Mouse (Mus musculus) kidney, postnatal 10 days (tissue): ENCODE measurements around the gene Hivep2.

Experiments used
- DNase-seq: peaks from one replicate; pipeline ENCODE4 v3.0.0; 2021; ENCODE audit warnings: mixed read lengths

Gene Hivep2

DNA sequence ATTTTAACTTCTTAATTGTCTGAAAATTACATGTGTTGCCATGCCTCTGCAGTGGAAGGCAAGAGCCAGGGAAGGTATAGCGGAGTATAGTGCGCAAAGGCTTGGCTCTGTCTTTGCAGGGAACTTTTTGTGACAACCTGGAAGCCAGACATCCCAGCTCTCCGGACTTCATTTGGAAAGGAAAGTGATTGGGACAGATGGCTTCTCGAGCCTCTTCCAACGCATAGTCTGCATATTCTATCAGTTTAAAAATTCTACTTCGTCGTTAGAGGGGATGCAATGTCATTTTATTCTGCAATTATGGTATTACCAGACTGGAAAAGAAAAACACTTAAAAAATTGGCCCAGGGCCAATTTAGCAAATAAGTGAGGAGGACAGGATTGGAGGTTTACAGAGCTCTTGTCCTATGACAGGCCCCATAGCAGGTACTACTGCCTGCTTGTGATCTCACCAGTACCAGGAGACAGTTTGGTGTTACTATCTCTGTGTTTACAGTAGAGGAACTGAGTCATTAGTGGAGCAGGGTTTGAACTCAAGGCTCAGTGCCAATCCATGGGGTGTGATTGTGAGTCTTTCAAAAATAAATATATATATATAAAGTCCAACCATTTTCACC lies 7.8 kb downstream of the Hivep2 start:
- no peak for DNase-seq

- DNase-seq = no peak
These were observed 8.6 kb downstream of the Hivep2 start for GRCm38 (mm10) chr10:13974472-13974871.

DNA sequence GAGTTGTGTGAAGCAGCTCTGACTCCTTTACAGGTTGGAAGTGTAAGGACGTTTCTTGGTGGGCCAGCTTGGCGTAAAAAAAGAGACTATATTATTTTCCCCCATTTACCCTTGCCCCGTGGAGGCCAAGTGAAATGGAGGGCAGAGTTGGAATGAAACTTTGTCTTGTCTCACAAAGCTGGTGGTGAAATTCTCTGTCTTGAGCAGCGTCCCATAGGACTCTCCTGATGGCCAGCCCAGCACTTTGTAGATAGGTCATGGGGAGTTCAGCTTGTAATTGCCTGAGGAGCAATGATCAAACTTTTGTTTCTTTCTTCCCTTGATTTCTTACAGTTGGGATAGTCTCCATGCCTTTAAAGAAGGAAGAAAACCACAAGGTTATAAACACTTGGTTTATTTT lies 10.0 kb downstream of the Hivep2 start:
- DNase-seq = no peak

- DNase-seq = no peak
These were observed 10.4 kb downstream of the Hivep2 start for GRCm38 (mm10) chr10:13976267-13976666.

DNA sequence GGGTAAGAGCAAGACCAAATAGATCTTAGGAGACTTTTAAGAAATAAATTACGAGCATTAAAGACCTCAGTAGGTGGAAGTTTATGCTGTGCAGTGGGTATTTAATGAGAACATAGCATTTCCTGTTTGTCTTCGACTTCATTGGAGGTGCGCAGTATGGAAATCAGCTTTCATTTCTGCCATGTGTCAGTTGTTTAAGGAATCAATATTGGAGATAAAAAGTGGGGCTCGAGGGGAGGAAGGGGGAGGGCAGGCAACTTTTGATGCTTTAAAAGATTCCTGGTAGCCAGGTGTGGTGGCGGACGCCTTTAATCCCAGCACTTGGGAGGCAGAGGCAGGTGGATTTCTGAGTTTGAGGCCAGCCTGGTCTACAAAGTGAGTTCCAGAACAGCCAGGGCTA lies 16.4 kb downstream of the Hivep2 start:
- no peak for DNase-seq

DNA sequence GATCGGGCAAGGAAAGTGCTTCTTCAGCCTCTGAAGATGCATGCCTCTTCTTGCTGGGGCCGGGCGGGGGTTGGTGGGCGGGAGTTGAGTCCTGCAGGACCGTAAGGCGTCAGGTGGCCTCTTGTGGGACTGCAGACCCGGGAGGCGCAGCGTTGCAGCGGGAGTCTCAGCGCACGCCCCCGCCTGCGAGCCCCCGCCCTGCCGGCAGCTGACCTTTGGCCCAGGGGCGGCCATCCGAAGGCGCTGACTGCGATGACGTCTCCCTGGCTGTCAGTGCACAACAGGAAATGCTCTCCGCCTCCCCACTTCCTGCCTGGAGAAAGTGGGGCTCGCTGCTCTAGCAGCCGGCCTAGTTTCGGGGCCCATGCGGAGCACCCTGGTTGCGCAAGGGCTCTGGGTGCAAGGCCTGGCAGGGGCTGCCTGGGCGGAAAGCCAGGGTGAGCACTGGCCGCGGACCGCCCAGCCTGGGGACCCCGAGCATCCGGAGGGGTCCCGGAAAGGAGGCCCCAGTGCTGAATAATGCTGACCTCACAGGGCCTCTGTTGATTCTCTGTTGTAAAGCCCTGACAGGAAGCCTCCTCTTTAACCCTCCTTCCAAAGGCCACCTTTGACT lies 17.0 kb downstream of the Hivep2 start:
- peak; percentile 90 for DNase-seq

- peak; percentile 45 for DNase-seq
These were observed 17.8 kb downstream of the Hivep2 start for GRCm38 (mm10) chr10:13983631-13984030.

DNA sequence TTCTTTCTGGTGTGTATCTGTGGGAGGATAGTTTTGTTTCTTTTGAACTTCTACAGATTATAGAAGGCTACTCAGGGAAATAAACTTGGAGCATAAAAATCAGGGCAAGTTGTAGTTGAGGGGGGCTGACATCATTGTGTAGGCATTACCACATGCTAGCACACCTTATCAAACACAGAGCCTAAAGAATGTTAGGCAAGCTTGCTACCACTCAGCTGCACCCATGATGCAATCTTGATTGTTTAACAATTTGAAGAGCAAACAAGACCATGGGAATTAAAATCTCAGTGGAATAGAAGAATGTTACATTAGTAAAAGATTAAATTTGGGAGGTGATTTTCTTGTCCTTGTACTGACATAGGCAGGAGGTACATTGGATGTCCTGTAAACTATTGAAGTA lies 18.4 kb downstream of the Hivep2 start:
- no peak for DNase-seq

DNA sequence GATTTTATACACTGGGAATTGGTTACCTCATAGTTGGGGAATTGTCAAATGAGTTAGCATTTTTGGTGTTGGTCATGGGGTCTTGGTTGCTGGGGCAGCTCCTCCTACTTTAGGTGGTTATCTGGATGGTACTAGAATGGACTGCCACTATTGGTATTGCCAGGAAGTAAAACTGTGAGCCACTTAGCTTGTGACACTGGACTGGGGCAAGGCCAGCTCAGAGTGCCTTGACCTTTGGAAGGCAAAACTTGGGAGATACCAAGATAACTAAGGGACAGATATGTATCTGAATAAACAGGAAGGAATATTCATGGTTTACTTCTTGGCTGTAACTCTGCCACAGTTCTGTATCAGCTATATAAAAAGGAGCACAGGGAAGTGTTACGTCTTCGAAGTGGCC lies 20.7 kb downstream of the Hivep2 start:
- DNase-seq = no peak

GRCm38 (mm10) chr10:13987336-13987735 lies 21.5 kb downstream of the Hivep2 start:
- DNase-seq = no peak

DNA sequence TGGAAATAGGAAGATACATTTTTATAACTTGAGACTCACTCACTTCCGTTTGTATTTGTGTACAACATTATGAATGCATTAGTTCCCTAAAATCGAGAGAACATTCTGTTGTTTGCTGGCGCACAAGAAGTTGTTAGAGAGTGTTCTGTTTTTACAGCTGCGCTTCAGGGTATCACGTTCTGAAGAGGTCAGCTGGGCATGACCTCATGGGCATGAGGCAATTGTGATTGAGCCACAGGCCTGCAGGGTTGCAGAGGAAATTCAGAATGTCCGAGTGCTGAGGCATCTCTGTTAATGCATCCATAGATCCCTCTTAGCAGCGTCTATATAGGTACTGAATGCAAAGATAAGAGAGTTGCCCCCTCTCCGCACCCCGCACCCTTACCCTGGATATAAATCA lies 22.4 kb downstream of the Hivep2 start:
- peak; percentile 12 for DNase-seq

- no peak for DNase-seq
These were observed 22.9 kb downstream of the Hivep2 start for GRCm38 (mm10) chr10:13988757-13989156.

GRCm38 (mm10) chr10:13990842-13991241 lies 25.0 kb downstream of the Hivep2 start:
- DNase-seq = no peak

DNA sequence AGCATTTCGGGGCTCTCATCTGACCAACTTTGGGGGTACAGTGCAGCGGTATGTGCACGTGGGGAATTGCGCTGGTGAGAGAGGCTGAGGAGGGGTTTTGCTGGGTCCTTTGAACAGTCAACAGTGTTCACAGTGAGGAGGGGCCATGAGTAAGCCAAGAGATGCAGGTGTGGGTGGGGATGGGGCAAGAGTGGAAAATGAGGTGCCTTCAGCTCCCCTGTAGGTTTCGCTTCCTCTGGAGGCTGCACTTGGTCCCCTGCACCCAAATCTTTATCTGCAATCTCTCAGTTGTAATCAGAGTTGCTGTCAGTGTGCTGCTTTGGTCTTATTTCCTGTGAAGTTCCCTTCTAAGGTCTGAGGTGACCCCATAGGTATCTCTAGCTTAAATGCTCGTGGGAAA lies 27.5 kb downstream of the Hivep2 start:
- DNase-seq = no peak

DNA sequence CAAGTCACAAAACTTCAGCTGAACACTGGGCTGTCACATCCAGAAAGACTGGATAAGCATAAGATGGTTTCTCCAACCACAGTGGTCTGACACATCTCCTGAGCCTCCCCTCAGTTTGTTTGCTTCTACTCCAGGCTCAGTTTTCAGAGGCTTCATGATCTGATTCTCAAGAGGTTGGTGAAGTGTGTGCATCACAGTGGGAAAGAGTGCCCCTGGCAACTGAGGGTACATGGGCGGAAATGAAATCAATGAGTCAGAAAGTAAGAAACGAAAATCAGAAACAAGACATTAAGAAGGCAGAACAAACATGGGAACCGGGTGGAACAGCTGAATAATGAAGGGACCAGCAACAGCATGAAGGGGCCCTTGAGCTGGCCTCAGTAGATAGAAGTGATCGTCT lies 31.5 kb downstream of the Hivep2 start:
- no peak for DNase-seq

- no peak for DNase-seq
These were observed 39.1 kb downstream of the Hivep2 start for GRCm38 (mm10) chr10:14004769-14005517.

DNA sequence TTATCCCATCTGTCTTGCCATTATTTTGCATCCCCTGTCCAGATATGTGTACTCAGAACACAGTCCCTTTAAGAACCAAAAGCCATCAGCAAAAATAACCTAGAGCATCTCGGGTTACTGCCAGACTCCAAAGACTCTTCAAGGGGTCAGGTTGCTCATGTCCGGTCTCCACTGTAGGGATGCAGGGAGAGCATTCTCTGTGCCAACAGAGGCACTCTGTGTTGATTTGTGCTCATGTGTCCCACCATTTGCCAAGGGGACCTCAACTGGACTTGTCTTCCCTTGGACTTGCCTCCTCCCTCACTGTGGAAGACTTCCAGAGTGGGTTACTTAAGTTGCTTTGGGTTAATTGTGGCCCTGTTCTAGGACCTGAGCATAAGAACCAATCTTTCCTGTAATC lies 43.8 kb downstream of the Hivep2 start:
- DNase-seq = no peak

- DNase-seq = no peak
These were observed 50.6 kb downstream of the Hivep2 start for GRCm38 (mm10) chr10:14016287-14016970.

DNA sequence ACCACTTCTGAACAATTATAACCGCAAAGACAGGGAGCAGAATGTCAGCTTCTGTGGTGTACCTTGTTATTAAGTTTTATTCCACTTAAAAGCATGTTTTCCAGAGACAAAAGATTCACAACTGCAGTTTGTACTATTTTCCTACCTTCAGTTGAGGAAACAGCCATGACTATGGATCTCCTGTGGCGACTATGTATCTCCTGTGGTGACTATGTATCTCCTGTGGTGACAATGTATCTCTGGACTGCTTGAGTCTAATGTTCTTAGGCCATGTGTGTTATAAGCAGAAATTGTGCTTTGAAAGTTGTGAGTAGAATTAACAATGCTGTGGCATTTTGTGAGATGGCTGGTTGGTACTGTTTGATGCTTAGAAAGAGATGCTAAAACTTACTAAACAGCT lies 51.5 kb downstream of the Hivep2 start:
- DNase-seq = no peak

GRCm38 (mm10) chr10:14017822-14018364 lies 52.0 kb downstream of the Hivep2 start:
- DNase-seq = peak; percentile 27

- DNase-seq = no peak
These were observed 52.8 kb downstream of the Hivep2 start for GRCm38 (mm10) chr10:14018672-14019071.

GRCm38 (mm10) chr10:14019198-14019597 lies 53.3 kb downstream of the Hivep2 start:
- no peak for DNase-seq

DNA sequence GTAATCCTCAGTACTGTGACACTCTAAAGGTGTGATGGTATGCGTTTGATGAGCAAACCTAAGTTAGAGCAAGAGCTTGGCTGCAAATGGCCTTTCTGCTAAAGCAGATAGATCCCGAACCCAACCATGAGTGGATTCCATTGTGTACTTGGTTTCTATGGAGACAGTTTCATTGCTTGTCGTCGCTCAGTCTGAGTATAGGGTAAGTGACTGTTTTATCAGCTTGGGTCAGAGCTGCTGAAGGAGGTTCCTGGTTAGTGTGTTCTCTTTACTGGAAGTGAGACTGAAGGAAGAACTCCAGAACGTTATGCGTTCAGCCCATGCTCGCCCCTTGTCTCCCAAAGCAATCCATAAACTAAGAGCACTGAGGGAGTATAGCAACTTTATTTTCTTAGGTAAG lies 54.4 kb downstream of the Hivep2 start:
- no peak for DNase-seq
